Mouse (Mus musculus) layer of hippocampus, adult 9-10 months (tissue): ENCODE results near the gene Arl14ep.

Experiments used
- DNase-seq: peaks from one replicate; pipeline ENCODE4 v3.0.0; 2022; ENCODE audit warnings: low spot score

The Arl14ep gene

DNA sequence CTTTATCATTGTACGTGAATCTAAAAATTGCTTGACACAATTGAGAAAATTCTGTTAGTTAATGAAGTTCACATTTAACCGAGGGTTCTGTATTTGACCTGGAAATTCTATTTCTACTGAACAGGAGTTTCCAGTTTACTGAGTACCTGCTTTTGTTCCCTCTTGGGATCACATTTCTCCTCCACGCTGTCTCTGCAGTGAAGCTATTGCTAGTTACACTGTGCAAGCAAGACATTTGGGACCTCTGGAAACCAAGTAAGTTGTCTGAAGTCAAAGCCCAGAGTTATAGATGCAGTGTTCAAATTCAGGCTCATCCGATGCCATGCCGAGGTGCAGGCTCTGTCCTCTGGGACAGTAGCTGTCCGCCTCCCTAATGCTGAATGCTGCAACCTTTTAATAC lies 19.2 kb downstream of the Arl14ep start:
- no peak for DNase-seq

GRCm38 (mm10) chr2:106942451-106942850 lies 31.8 kb downstream of the Arl14ep start:
- DNase-seq: no peak

- no peak for DNase-seq
These were observed 38.5 kb downstream of the Arl14ep start for GRCm38 (mm10) chr2:106935681-106936080.

GRCm38 (mm10) chr2:106929906-106930305 lies 44.3 kb downstream of the Arl14ep start:
- DNase-seq: no peak
